Mouse (Mus musculus) forebrain, embryonic 11.5 days (tissue): ENCODE data around the gene Rps6ka1. TPM values are rescaled to one million over a fixed set of nuclear protein-coding genes. Genes with fewer than 3 reads are reported as not detected.

Experiments
- ATAC-seq: fragments of 200-750 bp; cut with Nextera tagmentation; replicated peaks from 2 replicates; pipeline ENCODE4 v1.8.0; 2017; ENCODE audit warnings: moderate TSS enrichment; ENCODE audit not compliant: low FRiP score
- DNase-seq: peaks from one replicate; pipeline ENCODE4 v3.0.0-alpha.2; 2017; ENCODE audit warnings: low spot score
- H3K27ac ChIP-seq: fragments of 300-500 bp; sonication (generic); 2 replicates; pipeline ENCODE4 v1.5.1; 2014; ENCODE audit warnings: low read depth, low read length
- H3K27me3 ChIP-seq: fragments of 300-500 bp; sonication (generic); 2 replicates; pipeline ENCODE4 v1.6.1; 2014; ENCODE audit warnings: mild to moderate bottlenecking, low read length, mixed read lengths; ENCODE audit not compliant: control insufficient read depth, insufficient read depth
- H3K36me3 ChIP-seq: fragments of 300-500 bp; sonication (generic); 2 replicates; pipeline ENCODE4 v1.6.1; 2014; ENCODE audit warnings: mild to moderate bottlenecking, low read length, moderate library complexity, mixed read lengths; ENCODE audit not compliant: control insufficient read depth, insufficient read depth
- H3K4me1 ChIP-seq: fragments of 300-500 bp; sonication (generic); replicated peaks from 2 replicates; pipeline ENCODE4 v1.6.1; 2014; ENCODE audit warnings: low read length, mixed read lengths; ENCODE audit not compliant: control insufficient read depth, insufficient read depth
- H3K4me2 ChIP-seq: fragments of 300-500 bp; sonication (generic); 2 replicates; pipeline ENCODE4 v1.6.1; 2014; ENCODE audit warnings: low read depth, mild to moderate bottlenecking, low read length, moderate library complexity, mixed read lengths; ENCODE audit not compliant: severe bottlenecking
- H3K4me3 ChIP-seq: fragments of 300-500 bp; sonication (generic); 2 replicates; pipeline ENCODE4 v1.5.1; 2014; ENCODE audit warnings: low read depth, low read length
- H3K9ac ChIP-seq: fragments of 300-500 bp; sonication (generic); 2 replicates; pipeline ENCODE4 v1.6.1; 2014; ENCODE audit warnings: low read length
- H3K9me3 ChIP-seq: fragments of 300-500 bp; sonication (generic); 2 replicates; pipeline ENCODE4 v1.6.1; 2016; ENCODE audit warnings: low read length, mixed read lengths; ENCODE audit not compliant: control insufficient read depth
- WGBS: fragments of 180-500 bp; shearing (Covaris S2); extraction: QIAGEN DNeasy Blood & Tissue Kit; methylation state at CpG from one replicate; pipeline ENCODE4 v1.1.7; 2014; 5-methylcytosine and 5-hydroxymethylcytosine counted together
- polyA plus RNA-seq: library from polyadenylated mRNA; unstranded; fragments of >200 nt; fragmentation: Nextera tagmentation; extraction: Ambion mirVana; gene quantifications from 2 replicates; pipeline ENCODE4 v1.2.1, GENCODE M21; 2014

Gene Rps6ka1
- polyA plus RNA-seq, 1 experiment from 2014 or later = 32.2 TPM

- ATAC-seq = no peak
- WGBS = 22% methylated on average over 25 of the region's 25 CpGs
- DNase-seq = no peak
- peak overlapping the region; percentile 30; the same call in 1 of the 2 replicates for H3K9ac ChIP-seq
- peak overlapping the region; percentile 26; the same call in 1 of the 2 replicates for H3K4me2 ChIP-seq
- no peaks in the 10 kb centered on the region for H3K9me3 ChIP-seq
- H3K27ac ChIP-seq = no peak overlapping the region
- H3K4me3 ChIP-seq = no peak overlapping the region
- peaks cover 13% of the 10 kb centered on the region for H3K4me1 ChIP-seq
- H3K36me3 ChIP-seq = no peaks in the 10 kb centered on the region
- no peaks in the 10 kb centered on the region for H3K27me3 ChIP-seq
These were observed 59.5 kb downstream of the Rps6ka1 start for GRCm38 (mm10) chr4:133827887-133828794.

- Histone ChIP-seq H3K27ac (no peak overlapping the region), H3K36me3 (no peaks in the 10 kb centered on the region), H3K9ac (no peak overlapping the region), H3K4me3 (no peak overlapping the region), H3K4me1 (peaks cover 13% of the 10 kb centered on the region), H3K4me2 (no peak overlapping the region), H3K9me3 (no peaks in the 10 kb centered on the region), H3K27me3 (no peaks in the 10 kb centered on the region)
- DNase-seq (no peak), ATAC-seq (no peak)
- WGBS = 86% methylated on average over 6 of the region's 6 CpGs
These were observed 60.2 kb downstream of the Rps6ka1 start for GRCm38 (mm10) chr4:133827354-133827753.

- Histone ChIP-seq H3K4me2 (no peak overlapping the region), H3K27ac (no peak overlapping the region), H3K4me1 (peaks cover 13% of the 10 kb centered on the region), H3K4me3 (no peak overlapping the region), H3K9ac (no peak overlapping the region), H3K27me3 (no peaks in the 10 kb centered on the region), H3K36me3 (no peaks in the 10 kb centered on the region), H3K9me3 (no peaks in the 10 kb centered on the region)
- 65% methylated on average over 3 of the region's 3 CpGs for WGBS
- no peak for DNase-seq
- ATAC-seq = no peak
These were observed 61.9 kb downstream of the Rps6ka1 start for GRCm38 (mm10) chr4:133825731-133826130.

- H3K4me3 ChIP-seq = no peak overlapping the region
- DNase-seq = peak; percentile 49
- H3K4me1 ChIP-seq = peaks cover 4% of the 10 kb centered on the region
- no peak overlapping the region for H3K4me2 ChIP-seq
- H3K27ac ChIP-seq = no peak overlapping the region
- H3K27me3 ChIP-seq = no peaks in the 10 kb centered on the region
- no peaks in the 10 kb centered on the region for H3K36me3 ChIP-seq
- ATAC-seq = no peak
- WGBS = 45% methylated on average over 9 of the region's 9 CpGs
- H3K9ac ChIP-seq = no peak overlapping the region
- no peaks in the 10 kb centered on the region for H3K9me3 ChIP-seq
These were observed 66.6 kb downstream of the Rps6ka1 start for GRCm38 (mm10) chr4:133820806-133821560.

- Histone ChIP-seq H3K27ac (no peak overlapping the region), H3K27me3 (no peaks in the 10 kb centered on the region), H3K36me3 (no peaks in the 10 kb centered on the region), H3K9me3 (no peaks in the 10 kb centered on the region), H3K9ac (no peak overlapping the region), H3K4me1 (peaks cover 10% of the 10 kb centered on the region), H3K4me3 (no peak overlapping the region), H3K4me2 (no peak overlapping the region)
- no peak for ATAC-seq
- 57% methylated on average over 4 of the region's 4 CpGs for WGBS
- DNase-seq = no peak
These were observed 67.4 kb downstream of the Rps6ka1 start for GRCm38 (mm10) chr4:133820166-133820565.

GRCm38 (mm10) chr4:133817356-133817755 is 70.2 kb downstream of the Rps6ka1 start:
- 93% methylated on average over 5 of the region's 5 CpGs for WGBS

GRCm38 (mm10) chr4:133816504-133816875 is 71.1 kb downstream of the Rps6ka1 start:
- H3K4me2 ChIP-seq = peak overlapping the region; percentile 26; the same call in 1 of the 2 replicates
- 26% methylated on average over 7 of the region's 7 CpGs for WGBS
- H3K36me3 ChIP-seq = no peaks in the 10 kb centered on the region
- ATAC-seq (no peak), DNase-seq (no peak)
- no peak overlapping the region for H3K27ac ChIP-seq
- no peaks in the 10 kb centered on the region for H3K27me3 ChIP-seq
- H3K4me1 ChIP-seq = peaks cover 13% of the 10 kb centered on the region
- H3K9me3 ChIP-seq = no peaks in the 10 kb centered on the region
- H3K4me3 ChIP-seq = no peak overlapping the region
- H3K9ac ChIP-seq = no peak overlapping the region

More at GRCm38 (mm10) chr4:133817356-133817755, 70.2 kb downstream of the Rps6ka1 start:
- H3K4me1 ChIP-seq = peaks cover 13% of the 10 kb centered on the region
- ATAC-seq (no peak), DNase-seq (peak; percentile 25)
- H3K9ac ChIP-seq = no peak overlapping the region
- no peaks in the 10 kb centered on the region for H3K9me3 ChIP-seq
- no peaks in the 10 kb centered on the region for H3K27me3 ChIP-seq
- no peaks in the 10 kb centered on the region for H3K36me3 ChIP-seq
- H3K4me2 ChIP-seq = no peak overlapping the region
- H3K27ac ChIP-seq = no peak overlapping the region
- H3K4me3 ChIP-seq = no peak overlapping the region

GRCm38 (mm10) chr4:133815635-133816503 is 71.7 kb downstream of the Rps6ka1 start:
- no peaks in the 10 kb centered on the region for H3K9me3 ChIP-seq
- H3K27me3 ChIP-seq = no peaks in the 10 kb centered on the region
- DNase-seq = no peak
- no peaks in the 10 kb centered on the region for H3K36me3 ChIP-seq
- no peak for ATAC-seq
- no peak overlapping the region for H3K4me3 ChIP-seq
- H3K4me1 ChIP-seq = peaks cover 13% of the 10 kb centered on the region
- WGBS = 2% methylated on average over 16 of the region's 16 CpGs
- H3K9ac ChIP-seq = peak overlapping the region; percentile 43
- H3K4me2 ChIP-seq = peak overlapping the region; percentile 26; the same call in 1 of the 2 replicates
- peak overlapping the region; percentile 62 for H3K27ac ChIP-seq
